Mouse (Mus musculus) C2C12 (cell line): ENCODE results near the gene Stk40.

Experiments used
- CTCF ChIP-seq: IDR thresholded peaks from one replicate; pipeline ENCODE4 v1.5.1; 2011; ENCODE audit not compliant: control insufficient read depth, insufficient read depth, insufficient read length
- MYOD1 ChIP-seq: IDR thresholded peaks from one replicate; pipeline ENCODE4 v1.6.1; 2011; ENCODE audit warnings: low read depth; ENCODE audit not compliant: control insufficient read depth, insufficient read length

GRCm38 (mm10) chr4:126065241-126065640, 38.5 kb upstream of the Stk40 start:
- no peak for TF ChIP-seq CTCF
- TF ChIP-seq MYOD1 = no peak
